Mouse (Mus musculus) layer of hippocampus, adult 8-10 months (tissue): ENCODE measurements around the gene Osbpl6. TPM values are rescaled to one million over a fixed set of nuclear protein-coding genes. Genes with fewer than 3 reads are reported as not detected.
"Not testable (repeated sequence)": the region's sequence is repeated elsewhere in the genome, so short reads cannot be mapped to it uniquely, and the experiment has no call there.

Experiments used
- DNase-seq, 2 experiments: peaks; one replicate each; pipeline ENCODE4 v3.0.0; 2022; ENCODE audit warnings: low spot score in 2 of 2
- total RNA-seq, 4 experiments: library from RNA; stranded (reverse); gene quantifications; 2 replicates each; pipeline ENCODE4 v1.2.4; 2022

The Osbpl6 gene
- total RNA-seq, 4 experiments from 2014 or later: 52.1 to 71.5 (median 60.2) TPM

GRCm38 (mm10) chr2:76560146-76560545, 153.8 kb downstream of the Osbpl6 start:
- DNase-seq: no peak

DNA sequence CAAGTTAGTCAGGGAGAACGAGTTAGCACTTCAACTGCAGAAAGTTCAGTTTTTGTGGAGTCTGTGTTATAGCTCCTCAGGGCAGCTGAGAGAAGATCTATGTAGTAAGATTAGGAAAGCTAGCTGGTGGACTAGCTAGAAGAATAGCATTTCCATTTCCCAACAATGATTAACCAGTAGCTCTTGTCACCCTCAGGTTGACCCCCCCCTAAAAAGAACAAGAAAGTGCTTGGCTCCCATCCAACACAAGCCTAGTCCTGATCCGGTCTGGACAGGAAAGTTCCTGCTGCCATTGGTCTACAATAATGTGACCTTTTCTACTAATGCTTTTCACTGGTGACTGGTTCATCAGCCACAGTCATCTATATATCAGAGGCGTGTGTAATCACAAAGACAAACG, 157.6 kb downstream of the Osbpl6 start:
- DNase-seq: no peak

DNA sequence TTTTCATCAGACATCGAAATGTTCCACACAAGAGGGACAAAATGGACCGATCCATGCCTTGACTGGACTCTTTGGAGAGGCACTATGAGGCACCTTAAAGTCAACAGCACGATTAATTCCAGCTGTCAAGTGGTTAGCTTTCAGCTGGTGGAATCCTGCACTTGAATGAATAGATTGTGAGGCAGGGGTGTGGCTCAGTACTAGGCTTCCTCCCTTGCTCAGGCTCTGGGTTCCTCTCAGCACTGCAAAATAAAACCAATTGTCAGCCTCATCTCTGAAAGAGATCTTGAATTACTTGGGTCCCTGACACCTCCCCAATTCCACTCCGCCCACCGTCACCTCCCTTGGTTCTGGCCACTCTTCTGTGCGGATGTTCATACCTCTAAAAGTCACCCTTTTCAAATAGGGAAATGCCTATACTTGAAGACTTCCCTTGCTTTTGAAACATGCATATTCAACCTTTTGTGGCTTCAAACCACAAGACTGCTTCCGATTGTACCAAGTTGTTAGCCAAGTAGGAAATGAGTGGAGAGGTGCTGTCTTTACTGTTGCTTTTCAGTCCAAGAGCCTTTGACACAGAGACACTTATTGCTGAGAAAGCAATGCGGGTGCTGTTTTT, 160.7 kb downstream of the Osbpl6 start:
- DNase-seq: no peak

DNA sequence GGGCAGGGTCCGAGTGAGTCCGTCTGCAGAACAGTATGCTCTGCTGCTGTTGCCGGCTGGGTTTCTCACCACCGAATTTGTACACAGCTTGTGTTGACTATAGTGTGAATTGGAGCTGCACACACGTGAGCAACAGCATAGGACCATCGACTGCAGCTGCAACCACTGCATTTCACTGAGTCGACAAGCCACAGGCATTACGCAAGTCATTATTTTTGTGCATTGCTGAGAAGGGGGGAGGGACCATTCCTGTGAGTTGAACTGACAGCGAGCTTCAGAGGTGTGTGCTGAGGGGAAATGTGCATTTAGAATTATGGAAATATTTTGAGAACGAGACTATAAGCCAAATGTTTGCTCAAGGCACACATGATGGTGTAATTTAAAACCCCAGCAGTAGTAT, 165.2 kb downstream of the Osbpl6 start:
- DNase-seq: no peak

- peak; percentile 16 to 24 for DNase-seq
These were observed 172.6 kb downstream of the Osbpl6 start for GRCm38 (mm10) chr2:76578911-76579310.

- DNase-seq: no peak
These were observed 178.8 kb downstream of the Osbpl6 start for GRCm38 (mm10) chr2:76585090-76585489.

DNA sequence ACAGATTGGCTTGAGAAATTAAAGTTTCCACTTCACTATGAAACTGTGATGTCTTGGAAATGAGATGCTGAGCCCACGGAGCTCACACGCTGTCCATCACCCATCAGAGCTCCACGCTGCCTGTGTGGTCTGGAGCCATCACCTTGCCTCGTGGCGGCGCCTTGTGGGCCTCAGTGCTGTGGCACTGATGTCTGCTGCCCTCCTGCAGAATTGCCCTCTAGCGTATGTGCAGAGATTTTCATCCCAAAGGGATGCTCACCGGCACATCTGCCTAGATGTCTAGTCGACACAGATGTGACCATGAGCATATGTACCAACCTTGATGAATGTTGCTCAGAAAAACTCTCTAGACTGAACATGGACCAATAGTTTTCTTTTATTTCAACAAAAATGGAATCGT, 180.6 kb downstream of the Osbpl6 start:
- DNase-seq: no peak

GRCm38 (mm10) chr2:76590221-76590620, 183.9 kb downstream of the Osbpl6 start:
- no peak for DNase-seq

DNA sequence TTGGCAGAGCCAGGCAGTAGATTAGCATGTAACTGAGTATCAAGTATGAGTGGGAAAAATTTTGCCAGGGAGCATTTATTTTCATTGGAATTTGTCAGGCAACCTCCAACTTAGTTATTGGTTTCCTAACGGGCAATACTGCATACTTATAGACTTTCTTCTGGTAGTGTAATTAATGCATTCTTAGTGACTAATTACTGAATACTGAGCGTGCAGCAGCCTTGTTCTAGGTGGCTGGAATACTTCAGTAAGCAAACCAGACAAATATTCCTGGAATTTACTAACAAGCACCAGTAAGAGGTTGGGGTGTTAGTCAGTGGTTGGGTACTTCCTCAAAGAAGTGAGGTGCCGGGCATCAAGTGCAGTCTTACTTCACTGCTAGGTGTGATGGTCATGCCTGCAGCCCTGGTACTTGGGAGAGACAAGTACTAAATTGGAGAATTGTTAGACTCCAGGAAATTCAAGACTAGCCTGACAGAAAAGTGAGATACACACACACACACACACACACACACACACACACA, 186.2 kb downstream of the Osbpl6 start:
- DNase-seq: no peak

GRCm38 (mm10) chr2:76597521-76597920, 191.2 kb downstream of the Osbpl6 start:
- DNase-seq: no peak

DNA sequence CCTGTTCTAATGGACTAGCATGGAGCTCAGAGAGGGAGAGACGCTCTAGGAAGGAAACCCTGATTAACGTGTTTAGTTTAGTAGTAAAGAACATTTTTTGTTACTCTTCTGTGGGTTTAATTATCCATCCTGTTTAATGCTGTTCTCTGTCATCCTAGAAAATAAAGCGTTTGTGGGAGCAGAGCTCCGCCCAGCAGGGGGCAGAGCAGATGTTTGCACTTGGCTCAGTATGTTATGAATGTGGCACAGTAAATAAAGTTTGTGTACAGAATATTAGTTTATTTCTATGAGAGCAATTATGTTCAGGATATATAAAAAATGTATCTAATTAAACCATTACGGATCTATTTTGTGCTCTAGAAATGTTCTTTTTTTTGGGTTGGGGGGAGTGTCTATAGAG, 192.9 kb downstream of the Osbpl6 start:
- no peak for DNase-seq

DNA sequence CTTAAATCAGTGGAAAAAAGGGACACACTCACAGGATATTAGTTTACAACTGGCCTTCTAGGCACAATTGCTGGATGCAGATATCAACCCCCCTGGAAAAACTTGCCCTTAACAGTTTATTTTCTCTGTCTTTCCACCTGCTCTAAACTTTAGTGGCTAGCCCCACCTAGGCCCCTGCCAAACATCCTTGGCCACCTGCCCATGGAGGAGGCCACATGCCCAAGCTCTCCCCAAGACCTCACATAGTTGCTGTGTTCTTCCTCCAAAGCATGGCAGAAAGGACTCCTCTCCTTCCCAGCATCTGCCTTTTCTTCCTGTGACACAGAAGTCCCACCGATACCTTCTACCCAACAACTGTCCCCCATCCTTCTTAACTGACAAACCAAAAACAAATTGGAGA, 195.9 kb downstream of the Osbpl6 start:
- no peak for DNase-seq

DNA sequence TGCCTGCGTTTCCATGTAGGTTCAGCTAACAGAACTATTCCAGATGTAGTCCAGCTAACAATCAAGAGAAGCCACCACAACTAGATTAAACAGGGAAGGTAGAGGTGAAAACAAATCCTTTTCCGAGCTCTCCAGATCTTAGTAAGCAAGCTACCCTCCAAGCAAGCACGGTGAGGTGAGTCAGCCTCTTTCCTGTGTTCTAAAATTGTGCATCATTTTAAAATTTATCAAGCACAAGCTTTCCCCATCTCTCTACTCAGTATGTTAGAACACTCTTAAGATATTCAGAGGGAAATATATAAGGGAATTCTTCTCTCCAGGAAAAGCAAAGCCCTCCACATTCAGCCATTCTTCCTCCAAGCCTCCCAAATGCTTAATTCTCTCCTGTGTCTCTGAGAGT, 200.4 kb downstream of the Osbpl6 start:
- no peak for DNase-seq

DNA sequence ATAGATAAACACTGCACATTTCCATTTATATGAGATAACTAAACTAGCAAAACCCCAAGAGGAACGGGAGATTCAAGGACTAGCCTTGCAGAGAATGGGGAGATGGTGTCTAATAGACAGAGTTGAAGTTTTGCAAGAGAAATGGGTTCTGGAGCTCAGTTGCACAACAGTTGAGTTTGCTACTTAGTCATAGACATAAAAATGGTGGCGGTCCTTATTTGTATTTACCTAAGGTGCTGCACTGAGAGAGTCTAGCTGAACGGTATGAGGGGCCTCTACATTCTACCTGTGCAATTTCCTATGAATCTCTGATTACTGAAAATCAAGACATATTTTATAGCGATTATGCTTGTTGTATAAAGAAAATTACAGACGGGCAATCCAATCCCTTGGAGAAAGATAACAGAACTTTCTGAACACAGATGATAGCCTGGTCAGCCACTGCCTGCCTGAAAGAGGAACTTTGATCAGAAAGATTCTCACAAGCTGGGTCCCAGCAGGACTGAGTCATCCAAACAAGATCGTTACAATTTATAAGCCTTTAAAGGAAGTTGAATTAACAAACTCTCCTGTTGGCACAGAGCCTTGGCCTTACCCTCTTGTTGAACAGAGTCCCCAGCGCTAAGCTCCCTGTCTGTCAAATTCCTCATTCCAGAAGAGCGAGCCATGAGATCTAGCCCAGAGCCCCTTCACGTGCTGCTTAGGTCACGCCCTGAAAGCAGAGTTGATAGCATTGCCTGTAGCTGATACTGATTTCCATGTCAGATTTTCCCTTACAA, 204.2 kb downstream of the Osbpl6 start:
- no peak for DNase-seq

- DNase-seq: no peak
These were observed 205.7 kb downstream of the Osbpl6 start for GRCm38 (mm10) chr2:76611996-76612395.

- peak in 1 of 2 experiments; percentile 37 for DNase-seq
These were observed 211.8 kb downstream of the Osbpl6 start for GRCm38 (mm10) chr2:76618078-76618477.

DNA sequence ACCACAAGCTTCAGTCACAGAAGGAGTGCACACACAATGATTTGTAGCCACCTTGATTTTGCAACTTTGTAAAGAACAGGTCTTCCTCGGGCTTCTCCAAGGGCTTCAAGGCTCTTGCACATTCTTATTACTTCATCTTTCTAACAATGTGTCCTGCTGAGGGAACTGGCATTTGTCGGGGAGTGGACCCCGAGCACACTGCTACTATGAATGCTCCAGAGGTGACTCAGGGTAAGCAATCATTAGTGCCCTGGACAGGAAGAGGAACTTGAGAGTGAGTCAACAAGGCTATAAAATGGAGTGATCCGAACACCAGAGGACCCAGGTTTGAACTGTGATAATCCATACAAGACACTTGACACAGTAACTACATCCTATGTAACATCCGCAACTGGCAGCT, 213.9 kb downstream of the Osbpl6 start:
- no peak for DNase-seq

GRCm38 (mm10) chr2:76621724-76622123, 215.4 kb downstream of the Osbpl6 start:
- no peak for DNase-seq

DNA sequence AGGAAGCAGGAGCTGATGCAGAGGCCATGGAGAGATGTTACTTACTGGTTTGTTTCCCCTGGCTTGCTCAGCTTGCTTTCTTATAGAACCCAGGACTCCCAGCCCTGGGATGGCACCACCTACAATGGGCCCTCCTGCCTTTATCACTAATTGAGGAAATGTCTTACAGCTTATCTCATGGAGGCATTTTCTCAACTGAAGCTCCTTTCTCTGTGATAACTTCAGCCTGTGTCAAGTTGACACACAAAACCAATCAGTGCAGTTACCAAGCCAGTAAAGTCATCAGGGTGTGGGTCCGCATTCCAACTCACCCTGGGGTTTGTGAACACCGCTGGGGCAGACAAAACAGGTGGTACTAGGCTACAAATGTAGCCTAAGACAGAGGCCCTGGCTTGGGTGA, 216.0 kb downstream of the Osbpl6 start:
- DNase-seq: not testable (repeated sequence)

GRCm38 (mm10) chr2:76630293-76630692, 224.0 kb downstream of the Osbpl6 start:
- DNase-seq: no peak

GRCm38 (mm10) chr2:76631600-76631999, 225.3 kb downstream of the Osbpl6 start:
- DNase-seq: no peak

GRCm38 (mm10) chr2:76639637-76640036, 233.3 kb downstream of the Osbpl6 start:
- no peak for DNase-seq

DNA sequence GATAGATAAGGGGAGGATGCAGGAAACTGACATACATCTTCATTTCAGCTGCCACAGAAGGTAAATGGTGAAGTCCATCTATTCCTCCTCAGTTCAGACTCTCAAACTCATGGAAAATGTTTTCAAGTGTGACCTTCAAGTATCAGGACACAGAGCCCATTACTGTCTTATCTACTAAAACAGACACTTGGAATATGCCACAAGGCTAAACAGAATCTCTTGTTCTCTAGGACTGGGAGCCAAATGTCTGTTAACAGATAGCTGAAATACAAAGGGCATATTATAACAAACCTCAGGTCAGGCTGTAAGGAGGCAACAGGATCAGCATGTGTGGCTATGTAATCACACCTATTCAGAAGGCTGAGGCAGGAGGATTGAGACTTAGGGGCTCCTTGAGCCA, 237.5 kb downstream of the Osbpl6 start:
- DNase-seq: no peak
